Mouse (Mus musculus) ES-Bruce4 (cell line): ENCODE results near the gene Prune1. TPM values are rescaled to one million over a fixed set of nuclear protein-coding genes. Genes with fewer than 3 reads are reported as not detected.
A peak's percentile ranks its signal among the peaks of the same experiment; 100 is the strongest.

Experiments
- H3K27ac ChIP-seq: 2 replicates; pipeline ENCODE4 v1.5.1; 2012; ENCODE audit warnings: low read length, inconsistent platforms; ENCODE audit not compliant: insufficient read depth
- H3K27me3 ChIP-seq: 2 replicates; pipeline ENCODE4 v1.6.1; 2012; ENCODE audit warnings: mild to moderate bottlenecking, low read length, inconsistent platforms; ENCODE audit not compliant: control insufficient read depth, poor library complexity, insufficient read depth, severe bottlenecking
- H3K36me3 ChIP-seq: 2 replicates; pipeline ENCODE4 v1.6.1; 2012; ENCODE audit warnings: inconsistent platforms, mild to moderate bottlenecking, low read length, moderate library complexity; ENCODE audit not compliant: control insufficient read depth, poor library complexity, insufficient read depth, severe bottlenecking
- H3K4me1 ChIP-seq: one replicate; pipeline ENCODE4 v1.8.1; 2011; ENCODE audit warnings: low read length; ENCODE audit not compliant: control insufficient read depth, insufficient read depth
- H3K4me3 ChIP-seq: 2 replicates; pipeline ENCODE4 v1.5.1; 2011; ENCODE audit warnings: low read depth, mild to moderate bottlenecking, low read length
- H3K9ac ChIP-seq: 2 replicates; pipeline ENCODE4 v1.6.1; 2012; ENCODE audit warnings: low read depth, mild to moderate bottlenecking, inconsistent platforms; ENCODE audit not compliant: poor library complexity, severe bottlenecking
- H3K9me3 ChIP-seq: replicated peaks from 2 replicates; pipeline ENCODE4 v1.6.1; 2012; ENCODE audit warnings: mild to moderate bottlenecking, low read length, inconsistent platforms; ENCODE audit not compliant: control insufficient read depth, poor library complexity, insufficient read depth, severe bottlenecking
- CTCF ChIP-seq: IDR thresholded peaks from one replicate; pipeline ENCODE4 v1.8.1; 2011; ENCODE audit warnings: low read depth, low read length
- EP300 ChIP-seq: IDR thresholded peaks from 2 replicates; pipeline ENCODE4 v1.6.1; 2011; ENCODE audit warnings: low read depth, low read length; ENCODE audit not compliant: insufficient read depth
- POLR2A ChIP-seq: IDR thresholded peaks from one replicate; pipeline ENCODE4 v1.8.1; 2011; ENCODE audit warnings: low read length; ENCODE audit not compliant: insufficient read depth
- polyA plus RNA-seq: library from polyadenylated mRNA; stranded (reverse); fragments of >200 nt; gene quantifications from 2 replicates; pipeline ENCODE4 v1.2.4, GENCODE M21; 2011; ENCODE audit warnings: low read depth; ENCODE audit not compliant: missing spikeins, insufficient read depth, insufficient read length

Gene Prune1
- polyA plus RNA-seq, result 42.9 and 43.9 TPM in 2 replicates

- Histone ChIP-seq H3K27ac (peak within 1 kb of the TSS; percentile 95), H3K4me3 (peak within 1 kb of the TSS; percentile 86), H3K9me3 (no peaks in the 10 kb centered on the region), H3K4me1 (peaks cover 2% of the 10 kb centered on the region), H3K9ac (peak within 1 kb of the TSS; percentile 72), H3K36me3 (no peaks in the 10 kb centered on the region), H3K27me3 (no peaks in the 10 kb centered on the region)
- TF ChIP-seq POLR2A, result no peak
- TF ChIP-seq CTCF, result no peak
- no peak for TF ChIP-seq EP300
Measured at GRCm38 (mm10) chr3:95281216-95282126, at the start of gene Prune1, which contains the start of gene Mindy1. TSS of gene Prune1 (minus strand) at chr3:95282076. TSS of gene Mindy1 (plus strand) at chr3:95281345.

GRCm38 (mm10) chr3:95331528-95331927, 49.7 kb upstream of the Prune1 start:
- Histone ChIP-seq H3K9me3 (no peaks in the 10 kb centered on the region), H3K36me3 (peaks cover 45% of the 10 kb centered on the region), H3K27ac (no peak overlapping the region), H3K4me3 (no peak overlapping the region), H3K4me1 (no peaks in the 10 kb centered on the region), H3K9ac (no peak overlapping the region), H3K27me3 (no peaks in the 10 kb centered on the region)
- no peak for TF ChIP-seq EP300
- no peak for TF ChIP-seq POLR2A
- TF ChIP-seq CTCF, result no peak

GRCm38 (mm10) chr3:95328803-95329404, 47.0 kb upstream of the Prune1 start:
- Histone ChIP-seq H3K4me3 (no peak overlapping the region), H3K4me1 (no peaks in the 10 kb centered on the region), H3K27ac (no peak overlapping the region), H3K36me3 (peaks cover 64% of the 10 kb centered on the region), H3K27me3 (no peaks in the 10 kb centered on the region), H3K9ac (no peak overlapping the region), H3K9me3 (no peaks in the 10 kb centered on the region)
- TF ChIP-seq EP300 (no peak), POLR2A (no peak), CTCF (no peak)

DNA sequence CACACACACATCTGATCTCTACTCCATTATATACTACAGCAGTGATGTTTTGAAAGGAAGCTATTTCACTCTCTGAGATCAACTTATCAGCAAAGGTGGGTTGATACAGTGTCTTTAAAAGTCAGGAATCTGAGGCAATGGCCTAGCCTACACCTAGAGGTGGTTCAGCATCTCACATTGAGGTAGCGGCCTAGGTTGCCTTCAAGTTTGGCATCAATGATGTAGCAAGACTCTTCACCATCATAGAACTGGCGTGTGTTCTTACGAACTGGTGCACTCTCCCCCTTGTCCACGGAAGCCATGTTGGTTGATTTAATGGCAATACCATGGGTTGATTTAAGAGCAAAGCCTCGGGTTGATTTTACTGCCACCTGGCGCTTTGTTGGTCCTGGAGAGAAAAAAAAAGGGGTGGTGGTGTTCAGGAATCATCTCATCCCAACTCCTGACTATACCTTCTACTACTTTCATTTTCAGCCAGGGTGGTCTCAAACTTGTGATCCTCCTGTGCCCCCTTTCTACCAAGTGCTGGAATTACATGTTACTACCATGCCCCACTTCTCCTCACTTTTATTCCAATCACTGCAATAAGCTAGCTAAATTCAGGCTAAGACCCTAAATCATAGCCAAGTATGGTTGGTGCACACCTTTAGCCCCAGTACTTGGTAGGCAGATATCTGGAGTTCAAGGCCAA, 42.7 kb upstream of the Prune1 start:
- Histone ChIP-seq H3K9ac (no peak overlapping the region), H3K4me3 (no peak overlapping the region), H3K9me3 (no peaks in the 10 kb centered on the region), H3K4me1 (no peaks in the 10 kb centered on the region), H3K36me3 (peaks cover 82% of the 10 kb centered on the region), H3K27ac (no peak overlapping the region), H3K27me3 (no peaks in the 10 kb centered on the region)
- TF ChIP-seq POLR2A (no peak), CTCF (no peak), EP300 (no peak)

DNA sequence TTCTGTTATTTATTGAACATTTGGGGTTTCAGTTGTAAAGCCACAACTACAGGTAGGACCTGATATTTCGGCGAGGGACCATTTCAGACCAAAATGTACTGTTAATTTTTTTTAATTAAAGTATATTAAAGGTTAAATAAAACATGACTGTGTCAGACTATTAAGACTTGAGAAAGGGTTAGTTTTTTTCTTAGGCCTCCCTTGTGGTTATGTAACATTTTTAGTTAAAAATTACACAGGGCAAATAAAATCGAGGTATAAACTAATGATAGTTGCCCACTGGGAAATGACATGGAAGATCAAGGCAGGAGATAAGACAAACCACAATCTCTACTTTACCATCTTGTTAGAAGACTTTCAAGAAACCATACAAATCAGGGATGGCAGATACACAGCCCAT, 41.6 kb upstream of the Prune1 start:
- TF ChIP-seq CTCF (no peak), EP300 (no peak), POLR2A (no peak)
- H3K36me3 ChIP-seq, result peaks cover 76% of the 10 kb centered on the region
- no peak overlapping the region for H3K9ac ChIP-seq
- H3K27ac ChIP-seq, result no peak overlapping the region
- H3K27me3 ChIP-seq, result no peaks in the 10 kb centered on the region
- no peaks in the 10 kb centered on the region for H3K4me1 ChIP-seq
- H3K4me3 ChIP-seq, result no peak overlapping the region
- no peaks in the 10 kb centered on the region for H3K9me3 ChIP-seq
